ENCODE assay signal across 16 mouse cellular contexts in the genomic region with DNA sequence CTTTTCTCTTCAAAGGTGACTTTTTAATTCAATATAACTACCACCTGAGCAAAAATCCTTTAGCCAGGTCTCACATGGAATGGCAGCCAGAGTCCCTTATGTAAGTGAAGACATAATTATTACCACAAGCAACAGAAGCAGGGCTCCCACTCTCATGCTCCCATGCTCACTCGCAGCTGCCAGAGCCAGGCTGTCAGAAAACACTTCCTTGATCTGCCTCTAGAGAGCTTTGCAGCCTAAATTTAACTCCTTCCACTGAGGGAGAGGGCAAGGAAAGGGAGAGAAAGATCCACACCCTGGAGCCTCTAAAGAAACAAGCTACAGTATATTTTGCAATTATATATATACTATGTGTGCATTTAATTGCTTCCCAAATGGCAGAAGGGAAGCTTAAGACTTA.
"Had no signal": no experiment of that assay in that cellular context is flagged by ENCODE, and none has a peak within 500 bp of the region (broad histone marks: within the 10 kb centered on the region; RNA-seq: fewer than 3 reads in every experiment).

No protein-coding gene starts in this region.

- H3K4me3 ChIP-seq: intestine, embryonic 15.5 days; limb, embryonic 10.5 days; liver, embryonic 15.5 days; megakaryocyte, embryonic 14.5 days; midbrain, embryonic 15.5 days; neural tube, embryonic 12.5 days had no signal

- ATAC-seq: intestine, embryonic 15.5 days; midbrain, embryonic 15.5 days had no signal

- H3K4me1 ChIP-seq: intestine, embryonic 15.5 days; limb, embryonic 10.5 days; liver, embryonic 15.5 days; megakaryocyte, embryonic 14.5 days; midbrain, embryonic 15.5 days; neural tube, embryonic 12.5 days had no signal

- H3K9me3 ChIP-seq: intestine, embryonic 15.5 days; limb, embryonic 10.5 days; liver, embryonic 15.5 days; megakaryocyte, embryonic 14.5 days; midbrain, embryonic 15.5 days; neural tube, embryonic 12.5 days had no signal

- H3K4me2 ChIP-seq: intestine, embryonic 15.5 days; liver, embryonic 11.5 days; liver, embryonic 15.5 days; midbrain, embryonic 11.5 days; midbrain, embryonic 15.5 days; neural tube, embryonic 12.5 days had no signal

- H3K36me3 ChIP-seq: intestine, embryonic 15.5 days; limb, embryonic 10.5 days; liver, embryonic 15.5 days; midbrain, embryonic 15.5 days; neural tube, embryonic 12.5 days had no signal

- H3K9ac ChIP-seq: intestine, embryonic 15.5 days; liver, embryonic 15.5 days; midbrain, embryonic 15.5 days; neural tube, embryonic 12.5 days had no signal

- DNase-seq: kidney, adult 18-20 months; kidney, postnatal 10 days; kidney, postnatal 4 days; lung, adult 2 months; lung, postnatal 14 days; thymus, postnatal 4 days had no signal

- H3K27me3 ChIP-seq: intestine, embryonic 15.5 days; liver, embryonic 15.5 days; megakaryocyte, embryonic 14.5 days; midbrain, embryonic 15.5 days; neural tube, embryonic 12.5 days had no signal

- H3K27ac ChIP-seq: intestine, embryonic 15.5 days; limb, embryonic 10.5 days; liver, embryonic 15.5 days; macrophage; midbrain, embryonic 15.5 days; neural tube, embryonic 12.5 days; stomach, postnatal 0 days had no signal
